Mouse (Mus musculus) liver, adult 10 weeks (tissue): Measurements from ENCODE around the gene Sertad4. TPM values are rescaled to one million over a fixed set of nuclear protein-coding genes. Genes with fewer than 3 reads are reported as not detected.

Experiments used
- polyA plus RNA-seq: library from polyadenylated mRNA; stranded (reverse); fragments of 350-450 nt; fragmentation: Illumina TruSeq; extraction: RNeasy Lipid Tissue Mini Kit (QIAGEN cat#74804); gene quantifications from one replicate; pipeline ENCODE4 v1.2.3, GENCODE M21; 2014; ENCODE audit warnings: low read depth, low replicate concordance

Sertad4 gene
- 0.16 TPM for polyA plus RNA-seq

GRCm38 (mm10) chr1:192855474-192856230 is at the start of gene Sertad4:
Sertad4 (minus strand) TSS chr1:192855756.

Other genes starting within 250 kb of the Sertad4 start
- 3.0 TPM for gene Hhat, start 84.5 kb downstream of the Sertad4 start, polyA plus RNA-seq
- not detected for gene Syt14, start 180.0 kb upstream of the Sertad4 start, polyA plus RNA-seq